8 mouse cellular contexts compared by ENCODE assay signal in the genomic region with DNA sequence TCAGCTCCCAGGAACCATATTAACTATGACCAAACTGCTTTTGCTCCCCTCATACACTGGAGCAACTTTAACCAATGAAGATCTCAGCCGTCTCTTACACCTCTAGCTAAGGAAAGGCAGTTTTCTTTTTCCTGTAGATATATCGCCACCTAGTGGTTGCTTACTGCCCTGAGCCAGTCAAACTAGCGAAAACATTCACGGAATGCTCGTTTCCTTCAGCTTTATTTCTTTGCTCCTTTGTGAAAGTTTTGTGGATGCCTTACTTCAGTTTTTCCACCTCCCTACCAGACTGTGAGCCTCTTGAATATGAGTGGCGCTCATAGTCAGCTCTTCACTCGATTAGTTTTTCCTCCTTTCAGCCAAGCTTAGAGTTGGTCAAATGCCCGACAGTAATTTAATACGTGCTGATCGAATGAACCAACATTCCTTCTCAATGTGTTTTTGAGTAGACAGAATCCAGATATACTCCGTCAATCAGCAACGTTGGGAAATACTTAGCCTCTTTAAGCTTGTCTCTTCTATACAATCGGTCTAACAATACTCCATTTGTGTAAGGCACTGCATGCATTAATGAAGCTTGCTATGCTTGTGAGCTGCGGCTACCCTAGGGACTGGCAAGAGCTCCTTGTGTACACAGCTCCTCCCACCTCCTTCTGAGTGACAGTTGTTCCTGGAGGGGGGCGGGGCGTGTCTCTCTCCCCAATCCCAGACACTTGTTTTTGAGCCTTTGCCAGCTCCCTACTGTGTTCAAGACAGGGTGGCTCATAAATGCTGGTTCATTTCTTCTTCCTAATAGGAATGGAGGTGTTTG. TPM values are rescaled to one million over a fixed set of nuclear protein-coding genes. Genes with fewer than 3 reads are reported as not detected.
A peak's percentile ranks its signal among the peaks of the same experiment; 100 is the strongest.
DNase-seq lines count a peak whose midpoint lies in the region; ATAC-seq and TF ChIP-seq lines count a peak whose summit lies in the region.

No protein-coding gene starts in this region.

- DNase-seq in G1E (ENCODE audit: low spot score): peak; percentile 57
- peak; percentile 86 to 88 for DNase-seq in kidney, postnatal 25 days
- peak; percentile 65 for DNase-seq in liver, embryonic 13.5 days
- DNase-seq in neural tube, embryonic 10.5 days (ENCODE audit: extremely low spot score, low spot score): peak; percentile 69
- DNase-seq in stomach, postnatal 0 days (ENCODE audit: low spot score): peak; percentile 84

- H3K9me3 ChIP-seq in G1E (replicated peaks): no peaks in the 10 kb centered on the region
- no peaks in the 10 kb centered on the region for H3K9me3 ChIP-seq in forebrain, embryonic 12.5 days
- no peaks in the 10 kb centered on the region for H3K9me3 ChIP-seq in heart, embryonic 16.5 days (replicated peaks; ENCODE audit: control insufficient read depth, low read length)
- no peaks in the 10 kb centered on the region for H3K9me3 ChIP-seq in liver, embryonic 13.5 days (replicated peaks)
- H3K9me3 ChIP-seq in stomach, postnatal 0 days (ENCODE audit: control insufficient read depth, low read length): no peaks in the 10 kb centered on the region

- peak overlapping the region; percentile 59 for H3K4me3 ChIP-seq in G1E (ENCODE audit: low read depth, low read length)
- peak overlapping the region; percentile 41 for H3K4me3 ChIP-seq in forebrain, embryonic 12.5 days (replicated peaks)
- H3K4me3 ChIP-seq in heart, embryonic 16.5 days (ENCODE audit: low read length): peak overlapping the region; percentile 70
- peak overlapping the region; percentile 60 for H3K4me3 ChIP-seq in liver, embryonic 13.5 days (replicated peaks)
- H3K4me3 ChIP-seq in stomach, postnatal 0 days (ENCODE audit: low read depth, low read length): peak overlapping the region; percentile 49

- peak overlapping the region; percentile 78 for H3K27ac ChIP-seq in forebrain, embryonic 12.5 days
- H3K27ac ChIP-seq in heart, embryonic 16.5 days (ENCODE audit: low read length): peak overlapping the region; percentile 74
- H3K27ac ChIP-seq in liver, embryonic 13.5 days: peak overlapping the region; percentile 9; the same call in 1 of the 2 replicates
- peak overlapping the region; percentile 49 for H3K27ac ChIP-seq in stomach, postnatal 0 days (replicated peaks)

- peak; percentile 87 for TF ChIP-seq CTCF in G1E (IDR thresholded peaks at IDR 0.05; ENCODE audit: low read depth, low read length)
- TF ChIP-seq CTCF in stomach, postnatal 0 days (IDR thresholded peaks at IDR 0.05; ENCODE audit: low read depth): peak; percentile 93

- peak overlapping the region; percentile 52 for H3K4me2 ChIP-seq in forebrain, embryonic 12.5 days
- peak overlapping the region; percentile 88 for H3K4me2 ChIP-seq in heart, embryonic 16.5 days (ENCODE audit: low read depth, low read length)
- peak overlapping the region; percentile 75 for H3K4me2 ChIP-seq in liver, embryonic 13.5 days
- H3K4me2 ChIP-seq in stomach, postnatal 0 days (replicated peaks; ENCODE audit: low read depth): peak overlapping the region; percentile 66

- ATAC-seq in G1E (ENCODE audit: extremely low read depth, insufficient number of reproducible peaks, low FRiP score, poor library complexity, severe bottlenecking): peak; percentile 88
- peak; percentile 94 for ATAC-seq in cerebellum, adult (ENCODE audit: insufficient number of reproducible peaks, low FRiP score, low TSS enrichment)
- peak; percentile 98 for ATAC-seq in forebrain, embryonic 12.5 days (ENCODE audit: low FRiP score)
- peak; percentile 98 for ATAC-seq in heart, embryonic 16.5 days (replicated peaks; ENCODE audit: extremely low read depth, insufficient read depth, low FRiP score)
- peak; percentile 96 for ATAC-seq in liver, embryonic 13.5 days (ENCODE audit: low read depth)
- peak; percentile 97 for ATAC-seq in stomach, postnatal 0 days (ENCODE audit: low FRiP score, low TSS enrichment)

- TF ChIP-seq EP300 in stomach, postnatal 0 days (optimal IDR thresholded peaks at IDR 0.05): no peak

- H3K27me3 ChIP-seq in G1E (ENCODE audit: insufficient read depth, low read length): peaks cover 13% of the 10 kb centered on the region
- H3K27me3 ChIP-seq in forebrain, embryonic 12.5 days: no peaks in the 10 kb centered on the region
- no peaks in the 10 kb centered on the region; the same call in 1 of the 2 replicates for H3K27me3 ChIP-seq in heart, embryonic 16.5 days (ENCODE audit: control insufficient read depth, insufficient read depth, low read length)
- peaks cover 6% of the 10 kb centered on the region; the same call in 1 of the 2 replicates for H3K27me3 ChIP-seq in liver, embryonic 13.5 days
- no peaks in the 10 kb centered on the region for H3K27me3 ChIP-seq in stomach, postnatal 0 days (ENCODE audit: control insufficient read depth, insufficient read depth, low read length)

- peaks cover 35% of the 10 kb centered on the region for H3K4me1 ChIP-seq in G1E (ENCODE audit: insufficient read depth, low read depth, low read length)
- peaks cover 5% of the 10 kb centered on the region for H3K4me1 ChIP-seq in forebrain, embryonic 12.5 days
- peaks cover 7% of the 10 kb centered on the region; the same call in 1 of the 2 replicates for H3K4me1 ChIP-seq in heart, embryonic 16.5 days (ENCODE audit: control insufficient read depth, insufficient read depth, low read length)
- H3K4me1 ChIP-seq in liver, embryonic 13.5 days (replicated peaks): peaks cover 18% of the 10 kb centered on the region
- 0 out of 2 replicates have a peak, but pooled peaks cover 3% of the 10 kb centered on the region for H3K4me1 ChIP-seq in stomach, postnatal 0 days (replicated peaks; ENCODE audit: control insufficient read depth, insufficient read depth)

- H3K36me3 ChIP-seq in G1E (replicated peaks): no peaks in the 10 kb centered on the region
- no peaks in the 10 kb centered on the region for H3K36me3 ChIP-seq in forebrain, embryonic 12.5 days (replicated peaks)
- H3K36me3 ChIP-seq in heart, embryonic 16.5 days (ENCODE audit: control insufficient read depth, insufficient read depth): no peaks in the 10 kb centered on the region
- H3K36me3 ChIP-seq in liver, embryonic 13.5 days: no peaks in the 10 kb centered on the region
- H3K36me3 ChIP-seq in stomach, postnatal 0 days (ENCODE audit: control insufficient read depth, insufficient read depth, low read length): no peaks in the 10 kb centered on the region

- no peak overlapping the region; the same call in 1 of the 2 replicates for H3K9ac ChIP-seq in forebrain, embryonic 12.5 days
- H3K9ac ChIP-seq in heart, embryonic 16.5 days (ENCODE audit: low read length): peak overlapping the region; percentile 75
- H3K9ac ChIP-seq in liver, embryonic 13.5 days: peak overlapping the region; percentile 73
- peak overlapping the region; percentile 38; the same call in 1 of the 2 replicates for H3K9ac ChIP-seq in stomach, postnatal 0 days (ENCODE audit: low read length)

- under 1% methylated on average over 16 of the region's 16 CpGs for WGBS in forebrain, embryonic 12.5 days
- under 1% methylated on average over 16 of the region's 16 CpGs for WGBS in heart, embryonic 16.5 days
- WGBS in liver, embryonic 13.5 days (ENCODE audit: insufficient replicate concordance): under 1% methylated on average over 16 of the region's 16 CpGs
- WGBS in stomach, postnatal 0 days: 0% methylated on average over 16 of the region's 16 CpGs

RNA-seq across cellular contexts. Expression of a gene that starts 36.6 kb away (rescaled TPM):
- total RNA-seq in G1E (2014; fragmentation: Nextera tagmentation): not detected in 2 replicates
- 0.23 TPM in 1 of 2 replicates, not detected in the other for total RNA-seq in G1E (2017)
- polyA plus RNA-seq in G1E (2012): not detected in 2 replicates
- 0.32 and 0.44 TPM in 2 replicates for polyA plus RNA-seq in forebrain, embryonic 12.5 days (2016; fragmentation: Nextera tagmentation; extraction: Ambion mirVana)
- polyA plus RNA-seq in heart, embryonic 16.5 days (2015; fragmentation: Nextera tagmentation; extraction: Ambion mirVana): 0.20 and 0.31 TPM in 2 replicates
- polyA plus RNA-seq in liver, embryonic 13.5 days (2015; fragmentation: Nextera tagmentation; extraction: Ambion mirVana): not detected in 2 replicates
- polyA plus RNA-seq in stomach, postnatal 0 days (2015; fragmentation: Nextera tagmentation; extraction: Ambion mirVana): not detected in 2 replicates

RNA-seq across cellular contexts. Expression of a gene that starts 53.3 kb away (rescaled TPM):
- total RNA-seq in G1E (2014; fragmentation: Nextera tagmentation): not detected in 2 replicates
- 0.06 and 0.11 TPM in 2 replicates for total RNA-seq in G1E (2017)
- not detected in 2 replicates for polyA plus RNA-seq in G1E (2012)
- 10.0 and 10.4 TPM in 2 replicates for polyA plus RNA-seq in forebrain, embryonic 12.5 days (2016; fragmentation: Nextera tagmentation; extraction: Ambion mirVana)
- 3.8 and 4.6 TPM in 2 replicates for polyA plus RNA-seq in heart, embryonic 16.5 days (2015; fragmentation: Nextera tagmentation; extraction: Ambion mirVana)
- 0.06 TPM in 1 of 2 replicates, not detected in the other for polyA plus RNA-seq in liver, embryonic 13.5 days (2015; fragmentation: Nextera tagmentation; extraction: Ambion mirVana)
- 0.21 and 0.24 TPM in 2 replicates for polyA plus RNA-seq in stomach, postnatal 0 days (2015; fragmentation: Nextera tagmentation; extraction: Ambion mirVana)

RNA-seq across cellular contexts. Expression of a gene that starts 55.3 kb away (rescaled TPM):
- total RNA-seq in G1E (2014; fragmentation: Nextera tagmentation): 255 and 275 TPM in 2 replicates
- 560 and 599 TPM in 2 replicates for total RNA-seq in G1E (2017)
- 37.6 and 51.6 TPM in 2 replicates for polyA plus RNA-seq in G1E (2012)
- polyA plus RNA-seq in forebrain, embryonic 12.5 days (2016; fragmentation: Nextera tagmentation; extraction: Ambion mirVana): 357 and 360 TPM in 2 replicates
- 319 and 331 TPM in 2 replicates for polyA plus RNA-seq in heart, embryonic 16.5 days (2015; fragmentation: Nextera tagmentation; extraction: Ambion mirVana)
- polyA plus RNA-seq in liver, embryonic 13.5 days (2015; fragmentation: Nextera tagmentation; extraction: Ambion mirVana): 457 and 472 TPM in 2 replicates
- 278 and 293 TPM in 2 replicates for polyA plus RNA-seq in stomach, postnatal 0 days (2015; fragmentation: Nextera tagmentation; extraction: Ambion mirVana)

Comparison
In these comparisons a context has a peak if more than half of its experiments do, and no peak if none do; other contexts are left out.
1. Peak in every context shown above with its lines: DNase-seq, ATAC-seq, H3K4me3 ChIP-seq and H3K27ac ChIP-seq.
2. H3K27ac ChIP-seq: peak in every context shown above with its lines; median percentile 78 in forebrain, embryonic 12.5 days; 74 in heart, embryonic 16.5 days; 49 in stomach, postnatal 0 days; 9 in liver, embryonic 13.5 days.